Mouse (Mus musculus) embryonic stem cell, embryonic (primary cell): ENCODE data around the gene Apobec4.

Experiments used
- CTCF ChIA-PET, 4 experiments: fragments of 300-600 bp in 2 of 4; fragments of 350-600 bp in 2 of 4; sonication (Branson Sonifier 250); formaldehyde crosslinking; loops; one replicate each; lab custom pipeline; 2022; ENCODE audit warnings: inconsistent platforms in 2 of 4; lab: Charles Lee
- POLR2A ChIA-PET, 4 experiments: fragments of 300-600 bp in 2 of 4; fragments of 350-600 bp in 2 of 4; sonication (Branson Sonifier 250); formaldehyde crosslinking; loops; one replicate each; lab custom pipeline; 2022; ENCODE audit warnings: antibody characterized with exemption in 4 of 4, inconsistent platforms in 1 of 4; lab: Charles Lee

Apobec4 gene

GRCm38 (mm10) chr1:152790254-152790653 lies 39.9 kb downstream of the Apobec4 start:
- POLR2A ChIA-PET: interaction anchor here (0.6 to 4.6 kb wide), 62 partner anchors 9 to 661 kb away, joined by 3 to 47 read pairs (median 4); partner anchors contain the start of genes Ncf2 (in 2 of the 4), Arpc5 (in 1 of the 4), Rgl1 (in 1 of the 4) and Shcbp1l (in 1 of the 4)
- CTCF ChIA-PET: interaction anchor here (0.5 to 4.2 kb wide), 106 partner anchors 9 to 1779 kb away, joined by 3 to 45 read pairs (median 4); partner anchors contain the start of genes Arpc5 (in 2 of the 4), Ncf2 (in 2 of the 4), Rgl1 (in 2 of the 4) and Npl (in 1 of the 4)

GRCm38 (mm10) chr1:152790821-152791220 lies 40.5 kb downstream of the Apobec4 start:
- ChIA-PET CTCF (interaction anchor here (0.6 to 4.2 kb wide), 86 partner anchors 9 to 1172 kb away, joined by 3 to 45 read pairs (median 4); partner anchors contain the start of genes Arpc5 (in 2 of the 4), Ncf2 (in 2 of the 4), Rgl1 (in 2 of the 4) and Npl (in 1 of the 4)), POLR2A (interaction anchor here (0.6 to 4.6 kb wide), 62 partner anchors 9 to 634 kb away, joined by 3 to 47 read pairs (median 4); partner anchors contain the start of genes Arpc5 (in 2 of the 4), Ncf2 (in 2 of the 4), Rgl1 (in 2 of the 4) and Shcbp1l (in 1 of the 4))

- POLR2A ChIA-PET: interaction anchor here (0.7 to 4.6 kb wide), 43 partner anchors 8 to 611 kb away, joined by 3 to 47 read pairs (median 6); partner anchors contain the start of genes Ncf2 (in 2 of the 4), Arpc5 (in 1 of the 4) and Rgl1 (in 1 of the 4)
- CTCF ChIA-PET: interaction anchor here (0.7 to 4.2 kb wide), 31 partner anchors 8 to 1171 kb away, joined by 3 to 45 read pairs (median 5); partner anchors contain the start of genes Ncf2 (in 2 of the 4), Arpc5 (in 1 of the 4) and Rgl1 (in 1 of the 4)
Measured at GRCm38 (mm10) chr1:152791269-152791668, 40.9 kb downstream of the Apobec4 start.

GRCm38 (mm10) chr1:152792736-152793494 lies 42.6 kb downstream of the Apobec4 start:
- CTCF ChIA-PET: interaction anchor here (0.5 to 4.2 kb wide), 9 partner anchors 12 to 317 kb away, joined by 3 to 45 read pairs (median 3); no protein-coding TSS in a partner anchor
- POLR2A ChIA-PET: interaction anchor here (0.5 to 4.6 kb wide), 36 partner anchors 12 to 691 kb away, joined by 3 to 47 read pairs (median 4); no protein-coding TSS in a partner anchor

- ChIA-PET CTCF (interaction anchor here in 3 of 4 experiments (0.6 to 4.2 kb wide), 6 partner anchors 12 to 300 kb away, joined by 3 to 45 read pairs (median 4); no protein-coding TSS in a partner anchor), POLR2A (interaction anchor here (0.5 to 4.6 kb wide), 36 partner anchors 12 to 690 kb away, joined by 3 to 47 read pairs (median 4); no protein-coding TSS in a partner anchor)
Measured at GRCm38 (mm10) chr1:152793495-152794130, 43.3 kb downstream of the Apobec4 start.

- ChIA-PET POLR2A (interaction anchor here in 3 of 4 experiments (0.6 to 3.5 kb wide), 20 partner anchors 8 to 305 kb away, joined by 3 to 23 read pairs (median 4); no protein-coding TSS in a partner anchor), CTCF (interaction anchor here in 2 of 4 experiments (0.6 to 1.8 kb wide), 2 partner anchors 19 to 620 kb away, joined by 4 to 6 read pairs; no protein-coding TSS in a partner anchor)
Measured at GRCm38 (mm10) chr1:152795688-152796255, 45.4 kb downstream of the Apobec4 start.

- POLR2A ChIA-PET: interaction anchor here (0.6 to 3.5 kb wide), 12 partner anchors 8 to 243 kb away, joined by 3 to 23 read pairs (median 4); no protein-coding TSS in a partner anchor
- CTCF ChIA-PET: interaction anchor here in 3 of 4 experiments (0.6 to 1.8 kb wide), 3 partner anchors 18 to 619 kb away, joined by 3 to 6 read pairs (median 4); no protein-coding TSS in a partner anchor
Measured at GRCm38 (mm10) chr1:152796683-152797263, 46.4 kb downstream of the Apobec4 start.

GRCm38 (mm10) chr1:152798125-152798524 lies 47.8 kb downstream of the Apobec4 start:
- CTCF ChIA-PET: no interaction called here
- POLR2A ChIA-PET: no interaction called here

GRCm38 (mm10) chr1:152799897-152800296 lies 49.5 kb downstream of the Apobec4 start, which contains the start of gene Ncf2:
Ncf2 (plus strand) TSS chr1:152800194.
- ChIA-PET POLR2A (interaction anchor here in 3 of 4 experiments (0.6 to 3.0 kb wide), 13 partner anchors 9 to 470 kb away, joined by 3 to 10 read pairs (median 4); no protein-coding TSS in a partner anchor), CTCF (interaction anchor here (0.5 to 3.4 kb wide), 9 partner anchors 9 to 302 kb away, joined by 3 to 20 read pairs (median 5); no protein-coding TSS in a partner anchor)

GRCm38 (mm10) chr1:152800633-152801176 lies 50.4 kb downstream of the Apobec4 start:
- CTCF ChIA-PET: interaction anchor here in 3 of 4 experiments (0.6 to 3.4 kb wide), 4 partner anchors 10 to 15 kb away, joined by 5 to 20 read pairs (median 11); no protein-coding TSS in a partner anchor
- POLR2A ChIA-PET: interaction anchor here in 2 of 4 experiments (0.6 to 3.0 kb wide), 8 partner anchors 10 to 618 kb away, joined by 3 to 10 read pairs (median 4); no protein-coding TSS in a partner anchor

- CTCF ChIA-PET: interaction anchor here in 1 of 4 experiments (0.7 to 0.8 kb wide), 2 partner anchors 15 to 91 kb away, joined by 3 to 4 read pairs; no protein-coding TSS in a partner anchor
- POLR2A ChIA-PET: interaction anchor here in 3 of 4 experiments (0.6 to 4.2 kb wide), 7 partner anchors 9 to 129 kb away, joined by 3 to 14 read pairs (median 4); no protein-coding TSS in a partner anchor
Measured at GRCm38 (mm10) chr1:152804907-152805306, 54.6 kb downstream of the Apobec4 start.
